In the genomic region with DNA sequence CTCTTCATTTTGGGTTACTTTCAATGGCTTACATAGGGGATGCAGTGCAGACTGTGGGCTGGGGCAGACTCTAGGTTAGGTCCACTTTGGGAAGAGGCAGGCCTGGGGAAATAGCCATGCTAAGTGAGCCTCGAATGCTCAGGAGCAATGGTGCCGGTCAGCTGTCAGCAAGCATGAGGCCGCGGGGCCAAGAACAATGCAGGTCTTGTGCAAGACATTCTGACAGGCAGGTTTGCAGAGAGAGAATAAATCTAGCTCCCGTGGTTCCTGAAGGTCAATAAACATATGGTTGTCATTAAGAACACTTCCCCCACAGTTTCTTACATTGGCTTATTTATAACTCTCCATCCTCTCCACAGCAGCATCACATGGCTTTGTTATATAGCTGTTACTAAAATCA, we compare ENCODE assay signal across 21 mouse cellular contexts.
DNase-seq lines count a peak whose midpoint lies in the region; ATAC-seq lines count a peak whose summit lies in the region.
"Had no signal": no experiment of that assay in that cellular context is flagged by ENCODE, and none has a peak within 500 bp of the region (broad histone marks: within the 10 kb centered on the region; RNA-seq: fewer than 3 reads in every experiment).

No protein-coding gene starts in this region.

- no peaks in the 10 kb centered on the region for H3K9me3 ChIP-seq in hindbrain, embryonic 11.5 days (ENCODE audit: control insufficient read depth, low read length)
- H3K9me3 ChIP-seq in hindbrain, embryonic 16.5 days (ENCODE audit: control insufficient read depth, low read length): no peaks in the 10 kb centered on the region
- no peaks in the 10 kb centered on the region for H3K9me3 ChIP-seq in embryonic facial prominence, embryonic 11.5 days (replicated peaks; ENCODE audit: control insufficient read depth, low read length)
- no peaks in the 10 kb centered on the region for H3K9me3 ChIP-seq in limb, embryonic 12.5 days
- H3K9me3 ChIP-seq in midbrain, embryonic 15.5 days: no peaks in the 10 kb centered on the region
- H3K9me3 ChIP-seq: intestine, embryonic 15.5 days; liver, embryonic 13.5 days; stomach, embryonic 15.5 days had no signal

- no peak overlapping the region for H3K4me3 ChIP-seq in hindbrain, embryonic 11.5 days (ENCODE audit: low read depth, low read length)
- no peak overlapping the region for H3K4me3 ChIP-seq in hindbrain, embryonic 16.5 days (ENCODE audit: low read length)
- H3K4me3 ChIP-seq in embryonic facial prominence, embryonic 11.5 days (ENCODE audit: low read depth, low read length): no peak overlapping the region
- H3K4me3 ChIP-seq in limb, embryonic 12.5 days (replicated peaks): no peak overlapping the region
- H3K4me3 ChIP-seq in midbrain, embryonic 15.5 days: no peak overlapping the region
- H3K4me3 ChIP-seq: gastrocnemius, adult 2 months; intestine, embryonic 15.5 days; liver, embryonic 13.5 days; stomach, embryonic 15.5 days had no signal

- WGBS in hindbrain, embryonic 11.5 days: 60% methylated on average over 5 of the region's 5 CpGs
- 65% methylated on average over 5 of the region's 5 CpGs for WGBS in hindbrain, embryonic 16.5 days
- WGBS in embryonic facial prominence, embryonic 11.5 days: 27% methylated on average over 5 of the region's 5 CpGs
- 15% methylated on average over 5 of the region's 5 CpGs for WGBS in limb, embryonic 12.5 days
- WGBS in midbrain, embryonic 15.5 days: 76% methylated on average over 5 of the region's 5 CpGs

- H3K36me3 ChIP-seq in hindbrain, embryonic 11.5 days (ENCODE audit: control insufficient read depth, insufficient read depth, low read length): no peaks in the 10 kb centered on the region
- H3K36me3 ChIP-seq in hindbrain, embryonic 16.5 days (ENCODE audit: control insufficient read depth, insufficient read depth, low read length): no peaks in the 10 kb centered on the region
- no peaks in the 10 kb centered on the region for H3K36me3 ChIP-seq in embryonic facial prominence, embryonic 11.5 days (replicated peaks; ENCODE audit: control insufficient read depth, insufficient read depth, low read depth, low read length)
- H3K36me3 ChIP-seq in limb, embryonic 12.5 days: no peaks in the 10 kb centered on the region
- no peaks in the 10 kb centered on the region for H3K36me3 ChIP-seq in midbrain, embryonic 15.5 days (replicated peaks)
- H3K36me3 ChIP-seq: intestine, embryonic 15.5 days; liver, embryonic 13.5 days; stomach, embryonic 15.5 days had no signal

- intact Hi-C loops in gastrocnemius, postnatal 14 days (cut with DNase I; ENCODE audit: low total_unique reads): no loop called here

- H3K27ac ChIP-seq in hindbrain, embryonic 11.5 days (ENCODE audit: low read depth, low read length): no peak overlapping the region
- H3K27ac ChIP-seq in hindbrain, embryonic 16.5 days (ENCODE audit: low read depth, low read length): no peak overlapping the region
- no peak overlapping the region for H3K27ac ChIP-seq in embryonic facial prominence, embryonic 11.5 days (replicated peaks; ENCODE audit: low read depth, low read length)
- peak overlapping the region; percentile 69 for H3K27ac ChIP-seq in limb, embryonic 12.5 days
- H3K27ac ChIP-seq in midbrain, embryonic 15.5 days: no peak overlapping the region
- H3K27ac ChIP-seq: gastrocnemius, adult 2 months; intestine, embryonic 15.5 days; liver, embryonic 13.5 days; stomach, embryonic 15.5 days had no signal

- H3K4me2 ChIP-seq in hindbrain, embryonic 11.5 days (replicated peaks; ENCODE audit: low read depth, low read length): no peak overlapping the region
- no peak overlapping the region for H3K4me2 ChIP-seq in hindbrain, embryonic 16.5 days (ENCODE audit: low read length)
- no peak overlapping the region for H3K4me2 ChIP-seq in embryonic facial prominence, embryonic 11.5 days (ENCODE audit: low read depth, low read length)
- no peak overlapping the region for H3K4me2 ChIP-seq in limb, embryonic 12.5 days
- H3K4me2 ChIP-seq in midbrain, embryonic 15.5 days: no peak overlapping the region
- H3K4me2 ChIP-seq: intestine, embryonic 15.5 days; liver, embryonic 13.5 days; stomach, embryonic 15.5 days had no signal

- no peaks in the 10 kb centered on the region for H3K27me3 ChIP-seq in hindbrain, embryonic 11.5 days (ENCODE audit: control insufficient read depth, insufficient read depth, low read length)
- no peaks in the 10 kb centered on the region for H3K27me3 ChIP-seq in hindbrain, embryonic 16.5 days (replicated peaks; ENCODE audit: control insufficient read depth, insufficient read depth, low read length)
- no peaks in the 10 kb centered on the region for H3K27me3 ChIP-seq in embryonic facial prominence, embryonic 11.5 days (ENCODE audit: control insufficient read depth, insufficient read depth, low read length)
- no peaks in the 10 kb centered on the region for H3K27me3 ChIP-seq in limb, embryonic 12.5 days
- no peaks in the 10 kb centered on the region for H3K27me3 ChIP-seq in midbrain, embryonic 15.5 days (replicated peaks)
- H3K27me3 ChIP-seq: intestine, embryonic 15.5 days; liver, embryonic 13.5 days; stomach, embryonic 15.5 days had no signal

- DNase-seq in hindbrain, embryonic 11.5 days (ENCODE audit: low spot score): peak; percentile 27
- peak; percentile 85 for DNase-seq in NIH3T3 (ENCODE audit: low read depth)
- peak; percentile 72 for DNase-seq in embryonic facial prominence, embryonic 11.5 days (ENCODE audit: low spot score)
- DNase-seq in gastrocnemius, postnatal 14 days: no peak
- no peak for DNase-seq in urinary bladder, postnatal 10 days (ENCODE audit: low spot score)
- DNase-seq: adrenal gland, adult 8-10 months; cerebellum, adult 18-20 months; cerebellum, postnatal 36 days; gastrocnemius, adult 2 months; heart, adult 11 months; heart, postnatal 4 days; kidney, postnatal 25 days; liver, embryonic 13.5 days; right cerebral cortex, postnatal 14 days had no signal

- ATAC-seq in hindbrain, embryonic 11.5 days (ENCODE audit: low FRiP score): no peak
- ATAC-seq in hindbrain, embryonic 16.5 days: no peak
- ATAC-seq in embryonic facial prominence, embryonic 11.5 days (replicated peaks; ENCODE audit: insufficient number of reproducible peaks, low FRiP score, low TSS enrichment, low read depth): peak; percentile 34; the same call in 1 of the 2 replicates
- peak; percentile 84 for ATAC-seq in limb, embryonic 12.5 days (ENCODE audit: insufficient number of reproducible peaks, insufficient read depth, low FRiP score, low TSS enrichment, low read depth)
- no peak for ATAC-seq in midbrain, embryonic 15.5 days (replicated peaks)
- ATAC-seq: forebrain, embryonic 16.5 days; intestine, embryonic 15.5 days; midbrain, embryonic 16.5 days had no signal

- no peaks in the 10 kb centered on the region for H3K4me1 ChIP-seq in hindbrain, embryonic 11.5 days (replicated peaks; ENCODE audit: control insufficient read depth, insufficient read depth, low read length)
- no peaks in the 10 kb centered on the region for H3K4me1 ChIP-seq in hindbrain, embryonic 16.5 days (ENCODE audit: control insufficient read depth, insufficient read depth, low read depth, low read length)
- no peaks in the 10 kb centered on the region for H3K4me1 ChIP-seq in embryonic facial prominence, embryonic 11.5 days (ENCODE audit: control insufficient read depth, insufficient read depth, low read length)
- peaks cover 12% of the 10 kb centered on the region for H3K4me1 ChIP-seq in limb, embryonic 12.5 days (replicated peaks)
- H3K4me1 ChIP-seq in midbrain, embryonic 15.5 days: no peaks in the 10 kb centered on the region
- H3K4me1 ChIP-seq: intestine, embryonic 15.5 days; liver, embryonic 13.5 days; stomach, embryonic 15.5 days had no signal

- no peak overlapping the region for H3K9ac ChIP-seq in hindbrain, embryonic 11.5 days (ENCODE audit: low read depth, low read length)
- no peak overlapping the region for H3K9ac ChIP-seq in hindbrain, embryonic 16.5 days (ENCODE audit: low read depth, low read length)
- H3K9ac ChIP-seq in embryonic facial prominence, embryonic 11.5 days (replicated peaks; ENCODE audit: low read length): no peak overlapping the region
- no peak overlapping the region for H3K9ac ChIP-seq in limb, embryonic 12.5 days (replicated peaks)
- no peak overlapping the region for H3K9ac ChIP-seq in midbrain, embryonic 15.5 days
- H3K9ac ChIP-seq: intestine, embryonic 15.5 days; liver, embryonic 13.5 days; stomach, embryonic 15.5 days had no signal

Comparison
In these comparisons a context has a peak if more than half of its experiments do, and no peak if none do; other contexts are left out.
1. ATAC-seq: peak in embryonic facial prominence, embryonic 11.5 days (single experiment) and limb, embryonic 12.5 days (single experiment); none in hindbrain, embryonic 11.5 days (single experiment), hindbrain, embryonic 16.5 days (single experiment) and midbrain, embryonic 15.5 days (single experiment).
2. DNase-seq: peak in hindbrain, embryonic 11.5 days (single experiment), NIH3T3 (single experiment) and embryonic facial prominence, embryonic 11.5 days (single experiment); none in gastrocnemius, postnatal 14 days (single experiment) and urinary bladder, postnatal 10 days (single experiment).